Mouse (Mus musculus) megakaryocyte, embryonic 14.5 days (primary cell): ENCODE results near the gene Fam167b. TPM values are rescaled to one million over a fixed set of nuclear protein-coding genes. Genes with fewer than 3 reads are reported as not detected.
"Not testable (repeated sequence)": the region's sequence is repeated elsewhere in the genome, so short reads cannot be mapped to it uniquely, and the experiment has no call there.

ENCODE experiments used
- H3K27me3 ChIP-seq: replicated peaks from 2 replicates; pipeline ENCODE3; 2012; ENCODE audit warnings: inconsistent platforms
- H3K36me3 ChIP-seq: replicated peaks from 2 replicates; pipeline ENCODE3; 2012; ENCODE audit warnings: low read length, inconsistent platforms, mixed read lengths
- H3K4me1 ChIP-seq: 2 replicates; pipeline ENCODE4 v1.6.1; 2012; ENCODE audit warnings: inconsistent platforms
- H3K4me3 ChIP-seq: replicated peaks from 2 replicates; pipeline ENCODE3; 2012; ENCODE audit warnings: moderate library complexity, mild to moderate bottlenecking, inconsistent platforms
- H3K9me3 ChIP-seq: 2 replicates; pipeline ENCODE4 v1.6.1; 2012; ENCODE audit warnings: inconsistent platforms
- FLI1 ChIP-seq: IDR thresholded peaks from 2 replicates; pipeline ENCODE4 v1.6.1; 2012; ENCODE audit warnings: low read length, inconsistent platforms, mixed read lengths
- GATA1 ChIP-seq: IDR thresholded peaks from 3 replicates; pipeline ENCODE4 v1.6.1; 2012; ENCODE audit warnings: mixed read lengths, low read length, inconsistent platforms, borderline replicate concordance
- polyA plus RNA-seq: library from polyadenylated mRNA; stranded (reverse); fragments of >175 nt; gene quantifications from 2 replicates; pipeline ENCODE4 v1.2.3, GENCODE M21; 2012; ENCODE audit warnings: low replicate concordance; ENCODE audit not compliant: insufficient read depth

Gene Fam167b
- polyA plus RNA-seq, 1 experiment: not detected

DNA sequence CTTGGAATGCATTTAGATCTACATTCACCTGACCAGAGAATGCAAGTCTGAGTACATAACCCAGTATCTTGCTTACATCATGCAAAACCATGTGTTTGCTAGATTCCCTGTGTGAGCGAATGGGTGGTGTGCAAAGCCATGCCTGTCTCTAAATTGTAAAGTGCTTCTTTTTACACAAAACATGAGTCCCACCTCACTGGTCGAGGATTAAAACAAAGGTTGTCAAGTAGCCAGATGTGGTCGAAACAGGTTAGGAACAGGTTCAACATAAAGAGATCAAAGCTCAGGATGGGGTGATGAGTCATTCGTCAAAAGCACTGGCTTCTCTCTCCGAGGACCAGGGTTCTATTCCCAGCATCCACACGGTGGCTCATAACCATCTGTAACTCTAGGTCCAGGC, 13.2 kb downstream of the Fam167b start:
- Histone ChIP-seq H3K36me3 (no peaks in the 10 kb centered on the region), H3K4me3 (no peak overlapping the region), H3K4me1 (peaks cover 4% of the 10 kb centered on the region; the same call in 1 of the 2 replicates), H3K9me3 (no peaks in the 10 kb centered on the region), H3K27me3 (peaks cover 4% of the 10 kb centered on the region)
- TF ChIP-seq FLI1 (no peak), GATA1 (no peak)

DNA sequence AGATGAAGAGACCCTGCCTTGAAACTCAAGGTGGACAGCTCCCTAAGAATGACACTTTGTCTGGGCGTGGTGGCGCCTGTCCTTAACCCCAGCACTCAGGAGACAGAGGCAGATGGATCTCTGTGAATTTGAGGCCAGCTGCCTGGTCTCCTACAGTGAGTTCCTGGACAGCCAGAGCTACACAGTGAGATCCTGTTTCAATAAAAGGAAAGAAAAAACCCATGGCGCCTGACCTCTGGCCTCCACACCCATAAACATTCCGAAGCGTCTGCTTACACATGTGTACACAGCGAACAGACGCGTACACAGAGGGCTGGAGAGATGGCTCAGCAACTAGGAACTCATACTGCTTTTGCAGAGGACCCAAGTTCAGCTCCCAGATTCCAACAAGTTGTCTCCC, 14.6 kb downstream of the Fam167b start:
- Histone ChIP-seq H3K4me1 (no peaks in the 10 kb centered on the region), H3K4me3 (no peak overlapping the region), H3K27me3 (peaks cover 5% of the 10 kb centered on the region), H3K36me3 (no peaks in the 10 kb centered on the region), H3K9me3 (no peaks in the 10 kb centered on the region)
- TF ChIP-seq FLI1 (no peak), GATA1 (no peak)

DNA sequence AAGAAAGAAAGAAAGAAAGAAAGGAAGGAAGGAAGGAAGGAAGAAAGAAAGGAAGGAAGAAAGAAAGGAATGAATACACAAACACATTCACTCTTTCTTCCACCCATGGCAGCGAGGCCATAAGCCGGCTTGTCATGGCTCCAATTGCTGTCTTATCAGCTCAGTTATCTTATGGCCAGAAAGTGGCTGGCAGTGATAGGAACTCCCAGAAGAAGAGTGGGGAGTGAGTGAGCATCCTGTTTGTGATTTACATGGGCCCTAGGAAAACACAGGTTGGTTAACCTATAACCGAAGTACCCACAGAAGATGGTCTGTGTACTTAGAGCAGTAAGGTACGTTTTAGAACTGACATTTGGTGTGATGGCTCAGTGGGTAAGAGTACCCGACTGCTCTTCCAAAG, 17.2 kb downstream of the Fam167b start:
- H3K27me3 ChIP-seq: peaks cover 5% of the 10 kb centered on the region
- TF ChIP-seq GATA1 (no peak), FLI1 (no peak)
- H3K4me3 ChIP-seq: no peak overlapping the region
- no peaks in the 10 kb centered on the region for H3K36me3 ChIP-seq
- no peaks in the 10 kb centered on the region for H3K9me3 ChIP-seq
- peaks cover 15% of the 10 kb centered on the region for H3K4me1 ChIP-seq

- no peaks in the 10 kb centered on the region for H3K36me3 ChIP-seq
- H3K4me1 ChIP-seq: peaks cover 31% of the 10 kb centered on the region
- H3K27me3 ChIP-seq: peaks cover 2% of the 10 kb centered on the region
- no peaks in the 10 kb centered on the region for H3K9me3 ChIP-seq
- TF ChIP-seq FLI1: no peak
- no peak for TF ChIP-seq GATA1
- H3K4me3 ChIP-seq: no peak overlapping the region
Observed at GRCm38 (mm10) chr4:129558321-129558955, 19.9 kb downstream of the Fam167b start.

- Histone ChIP-seq H3K4me3 (peak overlapping the region; percentile 96), H3K4me1 (peaks cover 38% of the 10 kb centered on the region), H3K27me3 (peaks cover 9% of the 10 kb centered on the region), H3K9me3 (no peaks in the 10 kb centered on the region), H3K36me3 (no peaks in the 10 kb centered on the region)
- TF ChIP-seq GATA1 (no peak), FLI1 (no peak)
Observed at GRCm38 (mm10) chr4:129557256-129557808, 21.0 kb downstream of the Fam167b start.

DNA sequence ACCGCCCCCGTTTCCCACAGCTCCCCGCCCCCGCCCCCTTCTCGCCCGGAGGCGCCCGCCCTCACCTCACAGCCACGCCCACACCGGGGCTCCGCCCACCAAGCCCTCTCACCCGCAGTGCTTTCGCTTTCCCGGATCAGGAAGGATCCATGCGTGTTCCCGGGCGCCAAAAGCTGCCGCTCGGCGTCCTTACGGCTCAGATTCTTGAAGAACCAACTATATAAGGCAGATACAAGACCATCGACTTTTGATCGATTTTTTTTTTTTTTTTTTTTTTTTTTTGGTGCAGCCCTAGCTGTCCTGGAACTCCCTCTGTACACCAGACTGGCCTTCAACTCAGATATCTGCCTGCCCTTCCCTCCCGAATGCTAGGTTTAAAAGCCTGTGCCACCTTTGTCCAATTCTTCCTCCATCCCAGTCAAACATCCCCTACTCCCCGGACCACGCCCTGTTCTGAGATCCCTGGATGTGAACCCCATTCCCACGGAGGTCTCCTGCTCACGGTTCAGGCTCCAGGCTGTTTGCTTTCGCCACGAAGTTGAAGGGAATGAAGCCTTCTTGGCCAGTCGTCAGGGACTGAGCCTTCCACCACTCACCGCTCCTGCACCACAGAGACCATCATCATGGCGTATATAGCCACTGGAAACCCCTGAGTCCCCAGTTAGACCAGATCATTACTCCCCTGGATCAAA, 21.7 kb downstream of the Fam167b start:
- Histone ChIP-seq H3K9me3 (no peaks in the 10 kb centered on the region), H3K27me3 (peaks cover 10% of the 10 kb centered on the region), H3K36me3 (no peaks in the 10 kb centered on the region), H3K4me1 (peaks cover 38% of the 10 kb centered on the region), H3K4me3 (peak overlapping the region; percentile 96)
- TF ChIP-seq FLI1 (no peak), GATA1 (no peak)

DNA sequence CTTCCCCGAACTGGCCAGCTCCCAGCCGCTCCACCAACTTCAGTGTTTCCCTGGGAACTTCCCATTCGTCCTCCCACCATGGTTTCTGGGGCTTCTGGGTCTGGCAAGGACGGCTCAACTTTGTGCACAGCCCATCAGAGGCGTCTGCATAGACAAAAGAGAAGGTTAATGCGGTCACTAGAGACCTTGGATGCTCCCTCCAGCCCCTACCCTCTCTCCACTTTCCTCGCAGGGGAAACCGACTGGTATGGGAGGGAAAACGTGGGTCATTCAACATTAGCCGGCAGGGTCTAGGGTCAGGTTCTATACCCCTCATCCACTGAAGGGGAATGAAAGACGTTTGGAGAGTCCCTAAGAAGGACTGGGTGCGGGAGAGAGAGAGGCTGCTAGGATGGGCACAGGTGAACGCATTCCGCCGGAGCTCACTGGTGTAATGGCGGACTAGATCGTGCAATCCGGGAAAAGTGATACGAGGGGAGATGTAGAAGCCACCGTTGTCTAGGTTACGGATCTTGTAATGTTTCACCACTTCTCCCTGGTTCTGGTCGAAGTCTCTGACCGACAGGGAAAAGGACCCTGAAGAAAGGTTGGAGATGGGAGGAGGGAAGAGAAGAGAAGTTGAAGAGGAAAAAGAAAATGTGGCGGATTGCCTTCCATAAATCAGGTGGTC, 22.4 kb downstream of the Fam167b start:
- TF ChIP-seq GATA1 (no peak), FLI1 (no peak)
- H3K36me3 ChIP-seq: no peaks in the 10 kb centered on the region
- peaks cover 38% of the 10 kb centered on the region for H3K4me1 ChIP-seq
- peaks cover 13% of the 10 kb centered on the region for H3K27me3 ChIP-seq
- H3K9me3 ChIP-seq: no peaks in the 10 kb centered on the region
- peak overlapping the region; percentile 96 for H3K4me3 ChIP-seq

- H3K27me3 ChIP-seq: peaks cover 13% of the 10 kb centered on the region
- no peak for TF ChIP-seq FLI1
- TF ChIP-seq GATA1: no peak
- no peaks in the 10 kb centered on the region for H3K9me3 ChIP-seq
- peaks cover 38% of the 10 kb centered on the region for H3K4me1 ChIP-seq
- peak overlapping the region; percentile 96 for H3K4me3 ChIP-seq
- H3K36me3 ChIP-seq: no peaks in the 10 kb centered on the region
Observed at GRCm38 (mm10) chr4:129555421-129555861, 22.9 kb downstream of the Fam167b start.

- H3K4me3 ChIP-seq, H3K9me3 ChIP-seq, H3K36me3 ChIP-seq: not testable (repeated sequence)
- Histone ChIP-seq H3K27me3 (peaks cover 11% of the 10 kb centered on the region), H3K4me1 (peaks cover 38% of the 10 kb centered on the region)
Observed at GRCm38 (mm10) chr4:129554512-129554911, 23.8 kb downstream of the Fam167b start.

GRCm38 (mm10) chr4:129550295-129550694, 28.1 kb downstream of the Fam167b start:
- H3K27me3 ChIP-seq: peaks cover 11% of the 10 kb centered on the region
- no peaks in the 10 kb centered on the region for H3K9me3 ChIP-seq
- peaks cover 20% of the 10 kb centered on the region for H3K4me1 ChIP-seq
- TF ChIP-seq FLI1 (no peak), GATA1 (no peak)
- H3K4me3 ChIP-seq: no peak overlapping the region
- H3K36me3 ChIP-seq: no peaks in the 10 kb centered on the region
